Mouse (Mus musculus): ENCODE measurements at regions not wholly inside any gene's neighbourhood (a gene's known extent, or its start where the extent isn't known, plus 50 kb on each side); places are given as distances from the start of the nearest gene placed in this dataset.

DNA sequence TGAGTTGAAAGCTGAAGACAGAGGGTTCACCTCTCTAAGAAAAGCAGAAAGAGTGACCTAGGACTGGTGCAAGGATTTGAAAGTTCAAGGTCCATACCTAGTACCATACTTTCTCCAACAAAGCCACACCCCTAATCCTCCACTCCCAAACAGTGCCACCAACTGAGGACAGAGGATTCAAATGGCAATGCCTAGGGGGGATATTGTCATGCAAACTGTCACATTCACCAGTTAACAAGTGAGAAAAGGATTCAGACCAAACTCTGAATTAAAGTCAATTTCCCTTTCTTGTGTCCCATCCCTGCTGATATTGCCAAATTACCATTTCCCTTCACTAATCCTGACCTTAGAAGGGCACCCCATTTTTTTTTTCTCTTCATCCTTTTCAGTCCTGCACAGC, 637.1 kb upstream of the Pou3f3 start:
- no peak for TF ChIP-seq POLR2A (IDR thresholded peaks at IDR 0.05; ENCODE audit: insufficient read depth, low read depth, low read length)
- no peak for TF ChIP-seq CTCF (IDR thresholded peaks at IDR 0.05)
- no peak for TF ChIP-seq EP300 (IDR thresholded peaks at IDR 0.05; ENCODE audit: insufficient read depth, low read depth, low read length)

Data from heart, adult 2 months (tissue).